Mouse (Mus musculus) G1E (cell line): ENCODE results near the gene Fcgr3.

Source experiments
- CTCF ChIP-seq: IDR thresholded peaks from 2 replicates; pipeline ENCODE4 v1.5.1; 2012; ENCODE audit warnings: low read depth, low read length, inconsistent platforms, mixed read lengths
- TAL1 ChIP-seq: conservative IDR thresholded peaks from 2 replicates; pipeline ENCODE4 v1.6.1; 2012; ENCODE audit warnings: low read depth, low read length, inconsistent platforms, mixed read lengths

DNA sequence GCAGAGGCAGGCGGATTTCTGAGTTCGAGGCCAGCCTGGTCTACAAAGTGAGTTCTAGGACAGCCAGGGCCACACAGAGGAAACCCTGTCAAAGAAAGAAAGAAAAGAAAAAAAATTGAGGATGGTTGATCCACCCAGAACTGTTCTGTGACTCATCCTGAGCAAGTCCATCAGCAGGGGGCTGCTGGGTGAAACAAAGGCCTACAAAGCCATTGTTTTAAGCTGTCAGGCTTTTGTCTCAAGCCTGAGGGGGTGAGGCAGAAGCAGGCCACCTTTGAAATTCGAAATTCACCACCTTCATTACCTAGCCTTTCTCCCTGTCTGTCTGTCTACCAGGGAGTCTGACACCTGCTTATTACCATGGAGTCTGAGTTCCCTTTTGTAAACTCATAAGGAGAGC, 18.2 kb downstream of the Fcgr3 start:
- TF ChIP-seq CTCF = no peak
- TF ChIP-seq TAL1 = no peak
